Mouse (Mus musculus) myocyte (in vitro differentiated cells): ENCODE results near the gene Fcho1. TPM values are rescaled to one million over a fixed set of nuclear protein-coding genes. Genes with fewer than 3 reads are reported as not detected.

Experiments
- H3K27me3 ChIP-seq: one replicate; pipeline ENCODE4 v1.6.1; 2011; ENCODE audit not compliant: control insufficient read depth, insufficient read depth, insufficient read length
- H3K36me3 ChIP-seq: one replicate; pipeline ENCODE4 v1.6.1; 2011; ENCODE audit not compliant: control insufficient read depth, insufficient read depth
- H3K4me2 ChIP-seq: one replicate; pipeline ENCODE4 v1.6.1; 2011; ENCODE audit warnings: low read depth, control low read depth
- H3K4me3 ChIP-seq: one replicate; pipeline ENCODE4 v1.5.1; 2011; ENCODE audit warnings: mild to moderate bottlenecking, control low read depth, moderate library complexity
- H3K79me2 ChIP-seq: one replicate; pipeline ENCODE4 v1.6.1; 2011; ENCODE audit not compliant: control insufficient read depth, insufficient read depth
- H3ac ChIP-seq: one replicate; pipeline ENCODE4 v1.6.1; 2011; ENCODE audit not compliant: control insufficient read depth, insufficient read length
- CEBPB ChIP-seq: IDR thresholded peaks from 2 replicates; pipeline ENCODE4 v1.6.1; 2011; ENCODE audit warnings: mild to moderate bottlenecking, moderate library complexity; ENCODE audit not compliant: poor library complexity, insufficient read depth, severe bottlenecking
- E2F4 ChIP-seq: IDR thresholded peaks from one replicate; pipeline ENCODE4 v1.6.1; 2011; ENCODE audit warnings: mild to moderate bottlenecking, control low read depth, moderate library complexity; ENCODE audit not compliant: insufficient read depth
- MAX ChIP-seq: IDR thresholded peaks from one replicate; pipeline ENCODE4 v1.6.1; 2011; ENCODE audit warnings: low read depth, mild to moderate bottlenecking, control low read depth
- MYOD1 ChIP-seq, 3 experiments: IDR thresholded peaks; one replicate each; pipeline ENCODE4 v1.6.1; 2011; ENCODE audit warnings: control low read depth in 2 of 3, low read depth in 2 of 3, mild to moderate bottlenecking in 2 of 3, moderate library complexity in 1 of 3; ENCODE audit not compliant: insufficient read length in 2 of 3, control insufficient read depth in 1 of 3
- MYOG ChIP-seq, 3 experiments: IDR thresholded peaks; one replicate each; pipeline ENCODE4 v1.6.1; 2011; ENCODE audit warnings: control low read depth in 2 of 3, low read depth in 2 of 3, mild to moderate bottlenecking in 2 of 3; ENCODE audit not compliant: insufficient read length in 2 of 3, control insufficient read depth in 1 of 3, insufficient read depth in 1 of 3
- POLR2A ChIP-seq: IDR thresholded peaks from one replicate; pipeline ENCODE4 v1.6.1; 2011; ENCODE audit warnings: low read depth, mild to moderate bottlenecking, control low read depth, moderate library complexity; ENCODE audit not compliant: insufficient read length
- POLR2AphosphoS2 ChIP-seq: IDR thresholded peaks from one replicate; pipeline ENCODE4 v1.6.1; 2011; ENCODE audit warnings: low read depth, control low read depth; ENCODE audit not compliant: insufficient read length
- REST ChIP-seq: IDR thresholded peaks from one replicate; pipeline ENCODE4 v1.6.1; 2011; ENCODE audit warnings: mild to moderate bottlenecking, control low read depth, moderate library complexity; ENCODE audit not compliant: insufficient read depth, insufficient read length
- SRF ChIP-seq: IDR thresholded peaks from one replicate; pipeline ENCODE4 v1.6.1; 2011; ENCODE audit warnings: low read depth; ENCODE audit not compliant: control insufficient read depth, insufficient read length
- TCF12 ChIP-seq: IDR thresholded peaks from one replicate; pipeline ENCODE4 v1.6.1; 2011; ENCODE audit warnings: mild to moderate bottlenecking, control low read depth; ENCODE audit not compliant: poor library complexity, insufficient read depth, severe bottlenecking
- TCF3 ChIP-seq: IDR thresholded peaks from one replicate; pipeline ENCODE4 v1.6.1; 2011; ENCODE audit warnings: low read depth, control low read depth; ENCODE audit not compliant: insufficient read length
- USF1 ChIP-seq: IDR thresholded peaks from one replicate; pipeline ENCODE4 v1.6.1; 2011; ENCODE audit warnings: low read depth, mild to moderate bottlenecking, control low read depth, moderate library complexity
- polyA plus RNA-seq: library from polyadenylated mRNA; unstranded; fragments of >200 nt; fragmentation: generic; extraction: Trizol; gene quantifications from one replicate; pipeline ENCODE4 v1.2.1, GENCODE M21; 2012; ENCODE audit warnings: missing spikeins

Gene Fcho1
- polyA plus RNA-seq, 1 experiment, result not detected

- H3K4me2 ChIP-seq, result peak overlapping the region; percentile 38
- H3K79me2 ChIP-seq, result no peaks in the 10 kb centered on the region
- no peak overlapping the region for H3ac ChIP-seq
- peaks cover 65% of the 10 kb centered on the region for H3K27me3 ChIP-seq
- H3K36me3 ChIP-seq, result no peaks in the 10 kb centered on the region
- no peak overlapping the region for H3K4me3 ChIP-seq
- TF ChIP-seq TCF3 (no peak), POLR2AphosphoS2 (no peak), TCF12 (no peak), SRF (no peak), MAX (no peak), USF1 (no peak), POLR2A (no peak), MYOG (IDR thresholded peaks at IDR 0.05; ENCODE audit: control insufficient read depth in 1 of 3, insufficient read depth in 1 of 3, insufficient read length in 2 of 3, low read depth in 2 of 3) (no peak), REST (no peak), MYOD1 (IDR thresholded peaks at IDR 0.05; ENCODE audit: control insufficient read depth in 1 of 3, insufficient read length in 2 of 3, low read depth in 2 of 3) (no peak), E2F4 (no peak), CEBPB (no peak)
Observed at GRCm38 (mm10) chr8:71687616-71688015, 37.9 kb downstream of the Fcho1 start.

- TF ChIP-seq USF1 (no peak), SRF (no peak), MYOG (IDR thresholded peaks at IDR 0.05; ENCODE audit: control insufficient read depth in 1 of 3, insufficient read depth in 1 of 3, insufficient read length in 2 of 3, low read depth in 2 of 3) (no peak), CEBPB (no peak), E2F4 (no peak), MAX (no peak), POLR2A (no peak), MYOD1 (IDR thresholded peaks at IDR 0.05; ENCODE audit: control insufficient read depth in 1 of 3, insufficient read length in 2 of 3, low read depth in 2 of 3) (no peak), TCF12 (no peak), REST (no peak), TCF3 (no peak), POLR2AphosphoS2 (no peak)
- Histone ChIP-seq H3K79me2 (no peaks in the 10 kb centered on the region), H3K4me3 (no peak overlapping the region), H3K4me2 (no peak overlapping the region), H3K27me3 (peaks cover 60% of the 10 kb centered on the region), H3ac (no peak overlapping the region), H3K36me3 (no peaks in the 10 kb centered on the region)
Observed at GRCm38 (mm10) chr8:71686143-71686734, 39.3 kb downstream of the Fcho1 start.

DNA sequence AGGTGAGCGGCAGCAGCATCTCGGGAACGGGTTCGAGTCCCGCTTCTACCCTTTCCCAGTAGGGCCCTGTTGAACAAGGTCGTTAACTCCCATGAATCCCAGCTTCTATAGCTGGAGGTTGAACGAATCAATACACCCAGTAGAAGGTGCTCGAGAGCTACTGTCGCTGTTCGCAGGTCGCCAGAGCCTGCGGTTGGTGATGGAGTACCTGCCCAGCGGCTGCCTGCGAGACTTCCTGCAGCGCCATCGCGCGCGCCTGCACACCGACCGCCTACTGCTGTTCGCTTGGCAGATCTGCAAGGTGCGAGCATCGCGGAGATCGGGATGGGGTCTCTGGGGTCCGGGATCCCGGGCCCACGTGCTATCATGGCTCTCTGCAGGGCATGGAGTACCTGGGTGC lies 39.9 kb downstream of the Fcho1 start:
- TF ChIP-seq MAX (no peak), E2F4 (no peak), SRF (no peak), CEBPB (no peak), MYOG (IDR thresholded peaks at IDR 0.05; ENCODE audit: control insufficient read depth in 1 of 3, insufficient read depth in 1 of 3, insufficient read length in 2 of 3, low read depth in 2 of 3) (no peak), POLR2AphosphoS2 (no peak), MYOD1 (IDR thresholded peaks at IDR 0.05; ENCODE audit: control insufficient read depth in 1 of 3, insufficient read length in 2 of 3, low read depth in 2 of 3) (no peak), TCF3 (no peak), POLR2A (no peak), REST (no peak), USF1 (no peak), TCF12 (no peak)
- Histone ChIP-seq H3K36me3 (no peaks in the 10 kb centered on the region), H3ac (no peak overlapping the region), H3K4me2 (no peak overlapping the region), H3K4me3 (no peak overlapping the region), H3K79me2 (no peaks in the 10 kb centered on the region), H3K27me3 (peaks cover 59% of the 10 kb centered on the region)

DNA sequence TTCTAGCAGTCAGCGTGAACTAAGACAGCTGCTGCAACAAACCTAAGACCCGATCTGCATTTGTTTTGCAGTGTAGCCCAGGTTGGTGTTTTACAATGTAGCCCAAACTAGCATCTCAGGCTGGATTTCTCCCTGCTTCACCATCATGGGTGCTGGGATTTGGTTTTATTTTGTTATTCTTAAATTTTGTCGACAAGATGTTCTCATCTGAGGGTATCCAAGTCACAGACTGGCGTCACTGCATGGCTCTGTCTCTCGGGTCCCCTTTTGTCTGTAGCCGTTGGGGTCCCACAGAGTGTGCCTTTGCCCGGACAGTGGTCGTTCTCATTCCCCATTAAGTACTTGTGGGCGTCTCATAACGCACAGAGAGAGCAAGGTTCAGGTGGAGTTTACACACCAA lies 40.8 kb downstream of the Fcho1 start:
- TF ChIP-seq USF1 (no peak), POLR2A (no peak), CEBPB (no peak), E2F4 (no peak)

DNA sequence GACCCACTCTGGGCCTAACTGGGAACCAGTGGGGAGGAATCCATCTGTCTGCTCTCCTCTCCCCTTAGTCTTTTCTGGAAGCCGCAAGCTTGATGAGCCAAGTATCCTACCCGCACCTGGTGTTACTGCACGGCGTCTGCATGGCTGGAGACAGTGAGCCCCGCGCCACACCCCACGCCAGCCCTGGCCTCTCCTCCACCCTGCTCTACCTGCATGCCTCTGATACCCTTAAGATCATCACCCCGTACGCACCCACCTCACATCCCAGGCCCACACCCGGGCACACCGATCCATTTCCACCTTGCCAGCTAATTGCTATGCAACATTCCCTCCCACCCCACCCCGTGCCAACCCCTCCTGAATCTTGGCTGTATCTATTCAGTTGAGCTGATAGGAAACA lies 42.7 kb downstream of the Fcho1 start:
- no peak overlapping the region for H3K4me3 ChIP-seq
- H3K27me3 ChIP-seq, result peaks cover 32% of the 10 kb centered on the region
- H3K4me2 ChIP-seq, result no peak overlapping the region
- H3ac ChIP-seq, result no peak overlapping the region
- H3K36me3 ChIP-seq, result no peaks in the 10 kb centered on the region
- TF ChIP-seq MAX, result no peak
- no peak for TF ChIP-seq POLR2AphosphoS2
- no peak for TF ChIP-seq MYOD1 (IDR thresholded peaks at IDR 0.05; ENCODE audit: control insufficient read depth in 1 of 3, insufficient read length in 2 of 3, low read depth in 2 of 3)
- TF ChIP-seq REST, result no peak
- TF ChIP-seq E2F4, result no peak
- no peak for TF ChIP-seq TCF12
- TF ChIP-seq POLR2A, result no peak
- no peak for TF ChIP-seq CEBPB
- no peak for TF ChIP-seq USF1
- TF ChIP-seq SRF, result no peak
- no peak for TF ChIP-seq MYOG (IDR thresholded peaks at IDR 0.05; ENCODE audit: control insufficient read depth in 1 of 3, insufficient read depth in 1 of 3, insufficient read length in 2 of 3, low read depth in 2 of 3)
- H3K79me2 ChIP-seq, result no peaks in the 10 kb centered on the region

More for the DNA sequence above, 40.8 kb downstream of the Fcho1 start:
- Histone ChIP-seq H3K79me2 (no peaks in the 10 kb centered on the region), H3ac (no peak overlapping the region), H3K27me3 (peaks cover 50% of the 10 kb centered on the region), H3K4me2 (no peak overlapping the region), H3K4me3 (no peak overlapping the region), H3K36me3 (no peaks in the 10 kb centered on the region)
